Mouse (Mus musculus) heart, embryonic 11.5 days (tissue): ENCODE results near the gene Myo1e. TPM values are rescaled to one million over a fixed set of nuclear protein-coding genes. Genes with fewer than 3 reads are reported as not detected.

ENCODE experiments used
- ATAC-seq: fragments of 200-750 bp; cut with Nextera tagmentation; replicated peaks from 2 replicates; pipeline ENCODE4 v1.8.0; 2017; ENCODE audit warnings: moderate library complexity; ENCODE audit not compliant: insufficient number of reproducible peaks, low FRiP score, low TSS enrichment
- H3K27ac ChIP-seq: fragments of 300-500 bp; sonication (generic); 2 replicates; pipeline ENCODE4 v1.5.1; 2014; ENCODE audit warnings: mild to moderate bottlenecking, low read depth, low read length
- H3K27me3 ChIP-seq: fragments of 300-500 bp; sonication (generic); 2 replicates; pipeline ENCODE4 v1.6.1; 2014; ENCODE audit warnings: mild to moderate bottlenecking, low read length, mixed read lengths; ENCODE audit not compliant: control insufficient read depth, insufficient read depth
- H3K36me3 ChIP-seq: fragments of 300-500 bp; sonication (generic); 2 replicates; pipeline ENCODE4 v1.6.1; 2014; ENCODE audit warnings: mild to moderate bottlenecking, low read length, moderate library complexity, mixed read lengths; ENCODE audit not compliant: control insufficient read depth, insufficient read depth
- H3K4me1 ChIP-seq: fragments of 300-500 bp; sonication (generic); 2 replicates; pipeline ENCODE4 v1.6.1; 2014; ENCODE audit warnings: low read length; ENCODE audit not compliant: control insufficient read depth, insufficient read depth
- H3K4me2 ChIP-seq: fragments of 300-500 bp; sonication (generic); 2 replicates; pipeline ENCODE4 v1.6.1; 2014; ENCODE audit warnings: mild to moderate bottlenecking, moderate library complexity
- H3K4me3 ChIP-seq: fragments of 300-500 bp; sonication (generic); 2 replicates; pipeline ENCODE4 v1.5.1; 2014; ENCODE audit warnings: low read depth, low read length
- H3K9ac ChIP-seq: fragments of 300-500 bp; sonication (generic); 2 replicates; pipeline ENCODE4 v1.6.1; 2014; ENCODE audit warnings: mild to moderate bottlenecking, low read depth, low read length, moderate library complexity
- H3K9me3 ChIP-seq: fragments of 300-500 bp; sonication (generic); replicated peaks from 2 replicates; pipeline ENCODE4 v1.6.1; 2016; ENCODE audit warnings: low read length; ENCODE audit not compliant: control insufficient read depth
- WGBS: fragments of 180-500 bp; shearing (Covaris S2); extraction: QIAGEN DNeasy Blood & Tissue Kit; methylation state at CpG from one replicate; pipeline ENCODE4 v1.1.7; 2014; ENCODE audit not compliant: insufficient replicate concordance; 5-methylcytosine and 5-hydroxymethylcytosine counted together
- polyA plus RNA-seq: library from polyadenylated mRNA; unstranded; fragments of >200 nt; fragmentation: Nextera tagmentation; extraction: Ambion mirVana; gene quantifications from 2 replicates; pipeline ENCODE4 v1.2.1, GENCODE M21; 2014

The Myo1e gene
- polyA plus RNA-seq, 1 experiment from 2014 or later, result 11.2 TPM

DNA sequence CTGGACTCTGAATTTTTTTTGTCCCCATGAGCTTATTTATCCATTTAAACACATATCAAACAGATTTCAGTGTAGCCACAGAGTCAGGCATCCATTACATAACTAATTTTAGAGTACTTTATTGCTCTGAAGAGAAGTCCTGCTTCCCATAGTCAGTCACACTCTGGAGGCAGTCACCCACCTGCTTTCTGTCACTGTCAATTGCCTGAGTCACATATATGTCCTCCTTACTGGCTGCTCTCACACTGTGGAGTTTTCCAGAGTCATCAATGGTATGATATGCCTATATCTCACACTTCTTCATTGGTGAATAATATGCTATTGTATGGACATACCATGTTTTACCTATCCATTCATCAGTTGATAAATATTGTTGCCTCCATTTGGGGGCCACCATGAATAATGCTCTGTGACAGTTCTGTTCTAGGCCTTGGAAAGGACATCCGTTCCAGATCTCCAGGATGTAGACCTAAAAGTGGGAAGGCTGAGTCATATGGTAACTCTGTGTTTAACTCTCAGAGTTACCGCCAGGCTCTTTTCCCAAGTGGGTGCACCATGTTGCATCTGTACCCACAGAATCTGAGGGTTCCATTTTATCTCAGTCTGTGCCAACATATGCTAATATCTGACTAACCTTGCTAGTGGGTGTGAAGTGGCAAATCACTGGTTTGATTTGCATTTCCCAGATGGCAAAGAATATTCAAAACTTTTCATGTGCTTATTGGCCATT lies 152.4 kb downstream of the Myo1e start:
- Histone ChIP-seq H3K27ac (no peak overlapping the region), H3K36me3 (peaks cover 12% of the 10 kb centered on the region; the same call in 1 of the 2 replicates), H3K4me3 (no peak overlapping the region), H3K27me3 (no peaks in the 10 kb centered on the region), H3K4me1 (no peaks in the 10 kb centered on the region), H3K4me2 (no peak overlapping the region), H3K9ac (no peak overlapping the region), H3K9me3 (peaks cover 3% of the 10 kb centered on the region)
- no peak for ATAC-seq
- 89% methylated on average over 2 of the region's 2 CpGs for WGBS

GRCm38 (mm10) chr9:70364741-70365140 lies 157.6 kb downstream of the Myo1e start:
- 87% methylated on average over 8 of the region's 8 CpGs for WGBS
- H3K9ac ChIP-seq, result no peak overlapping the region
- no peaks in the 10 kb centered on the region for H3K4me1 ChIP-seq
- no peaks in the 10 kb centered on the region for H3K27me3 ChIP-seq
- H3K27ac ChIP-seq, result no peak overlapping the region
- peaks cover 20% of the 10 kb centered on the region for H3K36me3 ChIP-seq
- ATAC-seq, result no peak
- peaks cover 3% of the 10 kb centered on the region; the same call in 1 of the 2 replicates for H3K9me3 ChIP-seq
- no peak overlapping the region for H3K4me2 ChIP-seq
- no peak overlapping the region for H3K4me3 ChIP-seq

DNA sequence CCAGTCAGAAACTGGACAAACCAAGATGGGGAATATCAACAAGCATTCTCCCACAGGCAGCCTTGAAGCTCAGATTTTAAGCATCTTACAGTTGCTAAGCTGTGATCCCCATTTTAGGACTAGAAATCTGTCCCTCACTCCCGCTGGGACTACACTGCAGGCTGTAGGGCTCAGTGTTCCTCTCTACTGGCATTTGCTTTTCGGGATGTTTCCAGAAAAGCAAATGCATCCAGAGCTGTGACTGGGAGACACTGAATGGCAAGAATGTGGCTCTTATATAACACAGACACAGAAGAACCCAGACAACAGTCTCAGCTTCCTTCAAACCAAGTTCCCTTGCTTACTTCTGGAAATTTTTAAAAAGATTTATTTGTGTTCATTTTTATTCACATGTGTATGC lies 158.8 kb downstream of the Myo1e start:
- Histone ChIP-seq H3K27ac (no peak overlapping the region), H3K4me1 (no peaks in the 10 kb centered on the region), H3K4me3 (no peak overlapping the region), H3K4me2 (no peak overlapping the region), H3K9me3 (peaks cover 3% of the 10 kb centered on the region; the same call in 1 of the 2 replicates), H3K9ac (no peak overlapping the region), H3K27me3 (no peaks in the 10 kb centered on the region), H3K36me3 (peaks cover 19% of the 10 kb centered on the region)
- 71% methylated on average over 2 of the region's 2 CpGs for WGBS
- no peak for ATAC-seq

GRCm38 (mm10) chr9:70366898-70367297 lies 159.7 kb downstream of the Myo1e start:
- Histone ChIP-seq H3K9ac (no peak overlapping the region), H3K9me3 (peaks cover 3% of the 10 kb centered on the region; the same call in 1 of the 2 replicates), H3K4me1 (no peaks in the 10 kb centered on the region), H3K4me3 (no peak overlapping the region), H3K27ac (no peak overlapping the region), H3K4me2 (no peak overlapping the region), H3K27me3 (no peaks in the 10 kb centered on the region), H3K36me3 (peaks cover 19% of the 10 kb centered on the region)
- 79% methylated on average over 6 of the region's 6 CpGs for WGBS
- ATAC-seq, result no peak

DNA sequence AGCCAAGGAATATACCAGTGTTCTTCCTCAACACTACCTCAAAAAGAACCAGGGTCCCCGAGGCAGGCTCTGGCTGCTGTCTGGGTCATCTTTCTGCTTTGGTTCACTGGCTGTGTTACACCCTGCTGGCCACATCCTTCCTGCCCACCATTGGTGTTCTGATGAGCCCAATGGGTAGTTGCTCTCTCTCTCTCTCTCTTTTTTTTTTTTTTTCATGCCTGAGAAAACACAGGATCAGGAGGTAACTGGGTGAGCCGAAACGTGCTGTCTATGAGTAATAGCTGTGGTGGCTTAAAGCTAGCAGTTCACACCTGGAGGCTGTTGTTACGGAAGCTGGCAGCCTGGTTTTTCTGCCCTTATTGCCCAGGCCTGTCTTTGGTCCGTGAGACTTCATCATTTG lies 164.5 kb downstream of the Myo1e start:
- Histone ChIP-seq H3K4me1 (no peaks in the 10 kb centered on the region), H3K9me3 (peaks cover 3% of the 10 kb centered on the region; the same call in 1 of the 2 replicates), H3K4me2 (no peak overlapping the region), H3K27ac (no peak overlapping the region), H3K36me3 (peaks cover 15% of the 10 kb centered on the region), H3K27me3 (no peaks in the 10 kb centered on the region), H3K4me3 (no peak overlapping the region), H3K9ac (no peak overlapping the region)
- no peak for ATAC-seq
- 78% methylated on average over 5 of the region's 5 CpGs for WGBS

DNA sequence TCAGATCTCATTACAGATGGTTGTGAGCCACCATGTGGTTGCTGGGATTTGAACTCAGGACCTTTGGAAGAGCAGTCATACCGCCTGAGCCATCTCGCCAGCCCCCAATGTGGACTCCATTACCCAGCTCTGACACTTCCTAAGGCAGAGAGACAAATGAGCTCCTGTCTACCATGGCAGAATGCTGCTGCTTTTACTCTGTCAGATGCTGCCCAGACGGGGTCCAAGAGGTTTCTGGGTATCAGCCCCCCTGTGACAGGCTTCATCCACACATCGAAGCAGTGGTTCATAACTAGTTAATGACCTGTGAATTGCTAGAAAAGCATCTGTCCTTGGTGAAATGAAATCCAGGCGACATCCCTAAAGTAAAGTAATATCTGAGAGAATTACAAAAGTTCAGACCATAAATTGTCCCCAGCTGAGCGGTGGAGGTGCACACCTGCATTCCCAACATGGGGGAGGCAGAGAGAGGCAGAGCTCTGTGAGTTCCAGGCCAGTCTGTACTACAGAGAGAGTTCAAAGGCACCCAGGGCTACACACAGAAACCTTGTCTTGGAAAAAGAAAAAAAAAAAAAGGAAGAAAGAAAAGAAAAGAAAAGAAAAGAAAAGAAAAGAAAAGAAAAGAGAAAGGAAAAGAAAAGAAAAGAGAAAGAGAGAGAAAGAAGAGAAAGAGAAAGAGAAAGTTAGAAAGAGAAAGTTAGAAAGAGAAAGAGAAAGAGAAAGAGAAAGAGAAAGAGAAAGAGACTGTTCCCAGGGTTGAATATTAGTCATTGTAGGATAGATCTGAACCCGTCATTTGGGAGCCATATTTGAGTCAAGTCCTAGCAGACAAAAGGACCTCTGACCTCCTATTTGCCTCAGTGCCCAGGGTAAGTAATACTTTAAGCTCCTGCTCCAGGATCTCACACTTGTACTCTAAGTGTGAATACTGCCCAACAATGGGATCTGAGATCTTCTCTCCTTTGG lies 172.6 kb downstream of the Myo1e start:
- no peaks in the 10 kb centered on the region for H3K9me3 ChIP-seq
- peaks cover 10% of the 10 kb centered on the region; the same call in 1 of the 2 replicates for H3K36me3 ChIP-seq
- H3K4me1 ChIP-seq, result no peaks in the 10 kb centered on the region
- no peak overlapping the region for H3K4me3 ChIP-seq
- H3K9ac ChIP-seq, result no peak overlapping the region
- ATAC-seq, result no peak
- H3K27ac ChIP-seq, result no peak overlapping the region
- no peaks in the 10 kb centered on the region for H3K27me3 ChIP-seq
- no peak overlapping the region for H3K4me2 ChIP-seq
- 78% methylated on average over 7 of the region's 7 CpGs for WGBS

- ATAC-seq, result no peak
- Histone ChIP-seq H3K4me1 (no peaks in the 10 kb centered on the region), H3K27ac (no peak overlapping the region), H3K27me3 (no peaks in the 10 kb centered on the region), H3K9ac (no peak overlapping the region), H3K4me2 (no peak overlapping the region), H3K36me3 (peaks cover 10% of the 10 kb centered on the region), H3K9me3 (no peaks in the 10 kb centered on the region), H3K4me3 (no peak overlapping the region)
- 66% methylated on average over 12 of the region's 12 CpGs for WGBS
Measured at GRCm38 (mm10) chr9:70382091-70382490, 174.9 kb downstream of the Myo1e start.

DNA sequence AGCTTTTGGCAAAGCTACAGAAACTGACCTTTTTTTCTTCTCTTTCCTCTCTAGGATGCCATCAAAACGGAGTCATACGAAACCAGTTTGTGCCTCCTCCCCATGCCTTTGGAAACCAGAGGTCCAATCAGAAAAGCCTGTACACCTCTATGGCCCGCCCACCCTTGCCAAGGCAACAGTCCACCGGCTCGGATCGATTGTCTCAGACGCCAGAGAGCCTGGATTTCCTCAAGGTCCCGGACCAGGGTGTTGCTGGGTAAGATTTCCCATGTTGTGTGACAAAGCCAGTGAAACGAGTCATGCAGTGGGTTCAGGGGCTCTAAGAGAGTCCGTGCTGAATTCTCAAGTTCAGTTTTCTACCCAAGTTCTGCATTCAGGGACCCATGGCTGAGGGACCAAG lies 176.6 kb downstream of the Myo1e start:
- H3K9me3 ChIP-seq, result no peaks in the 10 kb centered on the region
- no peak overlapping the region for H3K4me2 ChIP-seq
- no peaks in the 10 kb centered on the region for H3K4me1 ChIP-seq
- ATAC-seq, result no peak
- WGBS, result 75% methylated on average over 10 of the region's 10 CpGs
- no peak overlapping the region for H3K27ac ChIP-seq
- H3K9ac ChIP-seq, result no peak overlapping the region
- no peak overlapping the region for H3K4me3 ChIP-seq
- no peaks in the 10 kb centered on the region for H3K27me3 ChIP-seq
- peaks cover 10% of the 10 kb centered on the region for H3K36me3 ChIP-seq
